Mouse (Mus musculus) T-helper 1 cell (primary cell): Measurements from ENCODE around the gene Atcay.
"Not testable (repeated sequence)": the region's sequence is repeated elsewhere in the genome, so short reads cannot be mapped to it uniquely, and the experiment has no call there.

Experiments
- in situ Hi-C: fragments of 300-600 bp; cut with MboI, MseI; formaldehyde crosslinking; loops from one replicate; pipeline ENCODE4 v1.15.1; 2025; ENCODE audit warnings: high pct_unique_total_duplicates

Gene Atcay

DNA sequence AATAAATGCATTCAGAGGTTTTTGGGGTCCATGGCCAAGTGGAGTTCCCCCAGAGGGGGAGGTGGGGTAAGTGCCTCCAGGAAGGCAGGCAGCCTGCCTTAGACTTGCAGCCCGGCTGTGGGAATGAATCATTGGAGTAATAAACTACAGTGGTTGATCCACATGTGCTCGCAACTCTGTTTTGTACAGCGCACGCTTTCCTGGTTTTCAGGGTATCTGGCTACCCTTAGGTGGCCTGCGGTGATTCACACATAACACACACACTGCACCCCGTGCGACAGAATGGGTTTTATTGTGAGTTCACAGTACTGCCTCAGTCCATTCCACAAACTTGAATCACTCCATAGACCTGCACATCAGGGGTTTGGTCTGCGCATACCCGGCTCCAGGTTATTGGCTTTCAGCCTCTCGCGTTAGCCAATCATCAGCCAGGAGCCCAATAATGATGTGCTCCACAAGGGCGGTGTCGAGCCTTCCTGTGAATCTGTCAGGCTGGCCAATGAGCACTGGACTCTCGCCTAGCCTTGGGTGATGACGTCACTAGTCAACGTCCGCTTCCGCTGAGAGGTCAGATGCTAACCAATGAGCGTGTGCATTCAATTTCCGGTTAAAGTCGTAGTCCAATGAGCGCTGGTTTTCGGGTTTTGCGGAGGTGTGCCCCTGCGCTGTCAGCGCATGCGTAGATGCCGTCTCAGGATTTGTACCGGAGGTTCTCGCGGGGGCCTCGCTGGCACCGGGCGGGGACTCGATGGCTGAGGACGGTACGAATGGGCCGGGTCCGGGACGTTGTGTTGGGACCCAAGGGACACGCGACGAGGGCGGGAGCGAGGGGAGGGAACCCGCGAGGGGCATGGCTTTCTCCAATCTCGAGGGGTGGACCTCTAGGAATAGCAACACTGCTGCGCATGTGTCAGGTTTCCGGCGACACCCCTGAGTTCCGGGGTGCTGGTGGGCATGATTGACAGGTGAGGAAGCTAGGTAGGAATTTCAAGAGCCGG is 48.0 kb downstream of the Atcay start, which contains the start of gene Dapk3:
Gene Dapk3 (plus strand): TSS at position 670 of the 998 bp plus-strand sequence.
- in situ Hi-C loops = no loop called here

DNA sequence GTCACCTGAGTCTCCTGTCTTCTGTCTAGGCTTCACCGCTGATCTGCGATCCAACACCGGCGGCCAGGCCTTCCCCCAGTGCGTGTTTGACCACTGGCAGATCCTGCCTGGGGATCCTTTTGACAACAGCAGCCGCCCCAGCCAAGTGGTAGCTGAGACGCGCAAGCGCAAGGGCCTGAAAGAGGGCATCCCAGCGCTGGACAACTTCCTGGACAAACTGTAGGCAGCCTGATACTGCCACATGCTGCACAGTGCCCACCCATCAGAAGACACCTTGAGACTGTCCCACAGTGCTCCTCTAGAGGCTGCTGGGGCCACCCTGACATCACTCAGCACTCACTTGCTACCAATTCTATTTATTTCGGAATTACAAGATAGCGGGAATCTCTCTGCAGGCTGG is 48.8 kb downstream of the Atcay start:
- in situ Hi-C loops = not testable (repeated sequence)

DNA sequence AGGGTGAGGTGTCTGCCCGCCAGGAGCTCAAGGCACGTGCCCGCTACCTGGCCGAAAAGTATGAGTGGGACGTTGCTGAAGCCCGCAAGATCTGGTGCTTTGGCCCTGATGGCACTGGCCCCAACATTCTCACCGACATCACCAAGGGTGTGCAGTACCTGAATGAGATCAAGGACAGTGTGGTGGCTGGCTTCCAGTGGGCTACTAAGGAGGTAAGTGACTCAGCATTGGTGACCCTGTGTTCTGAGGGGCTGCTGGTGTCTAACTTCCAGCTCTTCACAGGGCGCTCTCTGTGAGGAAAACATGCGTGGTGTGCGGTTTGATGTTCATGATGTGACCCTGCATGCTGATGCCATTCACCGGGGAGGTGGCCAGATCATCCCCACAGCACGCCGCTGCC is 49.7 kb downstream of the Atcay start:
- in situ Hi-C loops = no loop called here

DNA sequence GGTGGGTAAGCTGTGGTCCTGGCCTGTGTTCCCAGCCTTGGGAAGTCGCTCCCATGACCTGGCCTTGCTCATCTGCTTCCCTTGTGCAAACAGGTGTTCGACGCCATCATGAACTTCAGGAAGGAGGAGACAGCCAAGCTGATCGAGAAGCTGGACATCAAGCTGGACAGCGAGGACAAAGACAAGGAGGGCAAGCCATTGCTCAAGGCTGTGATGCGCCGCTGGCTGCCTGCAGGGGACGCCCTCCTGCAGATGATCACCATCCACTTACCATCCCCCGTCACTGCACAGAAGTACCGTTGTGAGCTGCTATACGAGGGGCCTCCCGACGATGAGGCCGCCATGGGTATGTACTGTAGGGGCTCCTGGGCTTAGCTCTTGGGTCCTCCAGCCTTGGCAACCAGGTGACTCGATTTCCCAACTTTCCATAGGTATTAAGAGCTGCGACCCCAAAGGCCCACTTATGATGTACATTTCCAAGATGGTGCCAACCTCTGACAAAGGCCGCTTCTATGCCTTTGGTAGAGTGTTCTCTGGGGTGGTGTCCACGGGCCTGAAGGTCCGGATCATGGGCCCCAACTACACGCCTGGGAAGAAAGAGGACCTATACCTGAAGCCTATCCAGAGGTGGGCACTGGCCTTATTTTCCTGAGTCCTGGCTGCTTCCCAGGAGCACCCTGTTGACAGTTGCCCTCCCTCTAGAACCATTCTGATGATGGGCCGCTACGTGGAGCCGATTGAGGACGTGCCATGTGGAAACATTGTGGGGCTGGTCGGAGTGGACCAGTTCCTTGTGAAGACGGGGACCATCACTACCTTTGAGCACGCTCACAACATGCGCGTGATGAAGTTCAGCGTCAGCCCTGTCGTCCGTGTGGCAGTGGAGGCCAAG is 50.9 kb downstream of the Atcay start:
- in situ Hi-C loops = no loop called here

DNA sequence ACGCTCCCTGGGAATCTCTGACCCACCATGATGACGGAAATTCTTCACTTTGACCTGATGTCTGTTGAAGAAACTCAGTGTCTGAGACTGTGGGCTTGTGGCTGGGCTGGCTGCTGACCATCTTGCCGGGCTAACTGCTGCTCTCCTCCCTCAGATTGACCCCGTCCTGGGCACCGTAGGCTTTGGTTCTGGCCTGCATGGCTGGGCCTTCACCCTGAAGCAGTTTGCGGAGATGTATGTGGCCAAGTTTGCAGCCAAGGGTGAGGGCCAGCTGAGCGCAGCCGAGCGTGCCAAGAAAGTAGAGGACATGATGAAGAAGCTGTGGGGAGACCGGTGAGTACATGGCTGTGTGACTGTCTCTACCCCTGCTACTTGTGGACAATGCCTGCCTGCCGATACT is 51.7 kb downstream of the Atcay start:
- in situ Hi-C loops = no loop called here

DNA sequence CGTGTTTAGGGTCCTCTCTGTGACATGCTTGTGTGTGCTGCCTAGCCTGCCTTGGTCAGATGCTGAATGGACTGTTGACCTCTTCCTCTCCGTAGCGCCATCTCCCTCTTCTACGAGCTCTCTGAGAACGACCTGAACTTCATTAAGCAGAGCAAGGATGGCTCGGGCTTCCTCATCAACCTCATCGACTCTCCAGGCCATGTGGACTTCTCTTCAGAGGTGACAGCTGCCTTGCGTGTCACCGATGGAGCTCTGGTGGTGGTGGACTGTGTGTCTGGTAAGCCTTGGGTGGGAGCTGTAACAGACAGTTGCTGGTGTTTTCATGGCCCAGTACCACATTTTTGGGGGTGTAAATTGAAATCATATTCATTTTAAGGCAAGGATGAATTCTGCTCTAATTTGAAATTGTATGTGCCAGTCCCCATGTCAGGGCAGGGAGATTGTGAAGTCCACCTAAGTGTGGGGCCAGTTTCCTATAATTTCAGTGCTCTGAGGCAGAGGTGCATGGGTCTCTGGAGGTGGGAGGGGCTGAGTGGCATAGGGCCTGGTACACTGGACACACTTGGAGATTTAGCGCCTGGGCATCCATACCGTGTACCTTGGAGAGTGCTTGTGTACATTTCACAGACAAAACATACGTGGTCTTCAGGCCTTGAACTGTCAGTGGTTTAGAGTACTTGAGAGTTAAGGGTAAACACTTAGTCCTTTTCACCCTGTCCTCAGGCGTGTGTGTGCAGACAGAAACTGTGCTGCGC is 52.5 kb downstream of the Atcay start:
- in situ Hi-C loops = no loop called here

DNA sequence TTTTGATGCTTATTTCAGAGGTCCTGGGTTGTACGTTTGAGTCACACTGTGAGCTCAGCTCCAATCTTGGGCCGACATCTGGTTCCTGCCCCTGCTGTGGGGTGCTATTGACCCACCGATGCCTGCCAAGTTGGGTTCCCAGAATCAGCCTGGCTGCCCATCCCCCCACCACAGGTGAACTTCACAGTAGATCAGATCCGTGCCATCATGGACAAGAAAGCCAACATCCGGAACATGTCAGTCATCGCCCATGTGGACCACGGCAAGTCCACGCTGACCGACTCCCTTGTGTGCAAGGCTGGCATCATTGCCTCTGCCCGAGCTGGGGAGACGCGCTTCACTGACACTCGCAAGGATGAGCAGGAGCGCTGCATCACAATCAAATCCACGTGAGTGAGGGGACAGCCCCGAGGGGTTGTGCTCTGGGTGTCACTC is 53.1 kb downstream of the Atcay start:
- in situ Hi-C loops = no loop called here

DNA sequence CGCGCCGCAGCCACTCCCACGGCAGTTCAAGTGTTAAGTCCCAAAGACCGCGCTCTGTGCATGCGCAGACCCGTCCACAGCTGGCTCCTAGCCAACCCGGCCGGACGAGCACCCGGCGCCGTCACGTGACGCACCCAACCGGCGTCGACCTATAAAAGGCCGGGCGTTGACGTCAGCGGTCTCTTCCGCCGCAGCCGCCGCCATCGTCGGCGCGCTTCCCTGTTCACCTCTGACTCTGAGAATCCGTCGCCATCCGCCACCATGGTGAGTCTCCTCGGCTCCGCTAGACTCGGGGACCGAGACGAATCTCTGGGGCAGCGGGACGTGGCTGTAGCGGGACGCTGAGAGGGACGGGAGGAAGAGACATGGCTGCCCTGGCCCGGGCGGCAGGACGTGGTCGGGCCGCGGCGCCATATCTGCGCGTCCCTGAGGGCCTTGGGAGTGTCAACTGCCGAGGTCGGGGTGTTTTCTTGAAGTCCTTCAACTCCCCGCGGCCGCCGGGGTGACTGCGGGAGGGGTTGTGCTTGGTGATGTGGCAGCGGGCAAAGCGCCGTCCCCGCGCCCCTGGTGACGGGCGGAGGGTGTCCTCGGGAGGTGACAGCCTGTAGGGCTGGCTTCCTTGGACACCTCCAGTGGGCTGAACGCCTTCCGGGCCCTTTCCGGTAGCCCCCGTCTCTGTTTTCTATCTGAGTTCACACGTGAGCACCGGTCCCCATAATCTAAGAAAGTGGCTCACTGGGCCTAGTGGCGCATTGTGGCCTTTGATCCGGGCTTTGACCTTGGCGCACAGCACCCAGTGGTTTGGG is 54.0 kb downstream of the Atcay start, which contains the start of gene Eef2:
Gene Eef2 (plus strand): TSS at position 166 of the 806 bp plus-strand sequence.
- in situ Hi-C loops = no loop called here

DNA sequence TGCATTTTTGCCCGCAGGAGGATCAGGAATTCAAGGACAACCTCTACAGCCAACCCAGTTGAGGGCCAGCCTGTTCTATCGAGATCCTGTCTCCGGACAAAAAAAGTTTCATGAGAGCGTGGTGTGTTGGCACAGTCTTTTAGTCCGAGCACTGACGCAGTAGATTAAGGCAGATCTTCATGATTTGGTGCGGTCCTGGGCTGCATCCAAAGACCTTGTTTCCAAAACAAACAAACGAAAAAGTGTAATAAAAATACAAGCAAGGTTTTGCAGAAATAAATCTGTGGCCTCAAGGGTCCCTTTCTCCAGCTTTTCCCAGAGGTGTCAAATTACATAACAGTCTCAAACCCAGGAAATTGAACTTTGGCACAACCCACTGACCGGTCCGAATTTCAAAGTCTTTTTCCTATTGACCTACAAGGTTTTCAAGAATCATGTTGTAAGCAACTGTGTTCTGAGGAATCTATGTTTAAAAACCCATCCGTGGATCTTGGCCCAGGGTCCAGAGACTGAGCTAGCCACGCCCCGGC is 54.6 kb downstream of the Atcay start:
- in situ Hi-C loops = no loop called here

DNA sequence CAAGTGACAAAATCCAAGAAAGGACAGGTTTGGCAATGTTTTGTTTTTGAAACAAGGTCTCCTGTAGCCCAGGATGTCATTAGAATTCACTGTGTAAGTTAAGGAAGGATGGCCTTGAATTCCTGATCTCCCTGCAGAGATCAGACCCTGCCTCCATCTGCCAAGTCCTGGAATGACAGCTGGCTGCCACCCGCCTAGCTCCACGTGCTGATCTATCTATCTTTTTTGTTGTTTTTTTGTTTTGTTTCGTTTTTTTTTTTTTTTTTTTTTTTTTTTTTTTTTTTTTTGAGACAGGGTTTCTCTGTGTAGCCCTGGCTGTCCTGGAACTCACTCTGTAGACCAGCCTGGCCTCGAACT is 55.3 kb downstream of the Atcay start:
- in situ Hi-C loops = not testable (repeated sequence)

DNA sequence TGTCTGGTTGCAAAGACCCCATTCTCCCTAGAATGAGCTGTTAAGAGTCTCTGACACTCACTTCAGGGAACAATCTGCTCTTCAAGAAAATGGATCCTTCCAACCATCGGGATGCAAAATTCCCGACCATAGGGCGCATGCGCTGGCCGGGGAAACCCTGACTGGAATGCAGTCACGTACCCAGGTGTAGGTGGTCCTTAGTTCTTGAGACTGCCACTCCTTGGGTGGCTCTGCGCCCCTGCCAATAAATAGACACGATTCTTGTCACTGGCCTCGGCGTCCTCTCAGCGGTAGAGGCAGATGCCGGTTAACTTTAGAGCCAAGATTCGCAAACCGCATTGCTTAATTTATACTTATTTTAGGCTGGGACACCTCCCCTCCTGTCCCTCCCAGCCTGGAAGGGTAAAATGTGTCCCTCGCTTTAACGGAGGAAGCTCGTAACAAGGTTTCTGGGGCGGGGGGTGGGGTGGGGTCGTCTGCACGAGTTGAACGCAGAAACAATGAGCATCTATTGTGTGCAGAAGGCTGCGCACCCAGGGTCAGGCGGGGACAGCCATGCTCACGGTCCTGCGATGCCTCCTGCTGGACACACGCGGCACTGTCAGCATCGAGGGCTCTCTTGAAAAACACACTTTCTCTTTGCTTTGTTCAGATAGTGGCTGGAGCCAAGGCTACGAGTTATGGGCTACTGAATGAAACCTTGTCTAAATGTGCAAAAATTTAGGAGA is 55.9 kb downstream of the Atcay start:
- in situ Hi-C loops = no loop called here

DNA sequence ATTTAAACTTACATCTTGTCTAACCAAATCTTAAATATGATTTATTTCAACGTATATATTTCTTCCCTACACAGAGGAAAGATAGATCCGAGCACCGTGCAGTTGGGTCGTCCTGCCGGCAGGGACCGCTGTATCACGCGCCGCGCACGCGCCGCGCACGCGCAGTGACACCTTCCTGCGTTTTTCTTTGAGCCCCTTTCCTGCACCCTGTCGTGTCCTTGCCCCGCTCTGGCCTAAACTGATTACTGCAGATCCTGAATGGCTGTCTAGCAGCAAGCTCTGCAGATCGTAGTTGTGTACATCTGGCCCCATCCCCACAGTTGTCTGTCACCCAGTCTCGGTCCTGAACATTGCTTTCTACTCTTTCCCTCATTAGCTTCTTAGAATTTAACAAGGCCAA is 57.5 kb downstream of the Atcay start:
- in situ Hi-C loops = no loop called here

DNA sequence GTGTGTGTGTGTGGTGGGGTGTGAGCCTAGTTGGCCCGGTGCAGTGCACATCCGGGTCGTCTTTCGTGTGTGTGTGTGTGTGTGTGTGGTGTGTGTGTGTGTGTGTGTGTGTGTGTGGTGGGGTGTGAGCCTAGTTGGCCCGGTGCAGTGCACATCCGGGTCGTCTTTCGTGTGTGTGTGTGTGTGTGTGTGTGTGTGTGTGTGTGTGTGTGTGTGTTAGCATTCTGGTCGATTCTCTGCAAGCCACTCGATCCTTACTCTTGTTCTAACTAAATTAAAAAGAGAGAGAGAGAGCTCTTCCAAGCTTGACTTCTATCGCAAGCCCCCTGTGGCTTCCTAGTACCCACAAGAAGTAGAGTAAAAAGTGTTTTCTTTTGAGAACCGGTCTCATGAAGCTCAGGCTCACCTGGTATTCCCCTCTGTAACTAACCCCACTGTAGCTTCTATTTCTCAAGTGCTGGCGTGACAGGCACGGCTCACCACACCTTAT is 61.2 kb downstream of the Atcay start:
- in situ Hi-C loops = not testable (repeated sequence)

DNA sequence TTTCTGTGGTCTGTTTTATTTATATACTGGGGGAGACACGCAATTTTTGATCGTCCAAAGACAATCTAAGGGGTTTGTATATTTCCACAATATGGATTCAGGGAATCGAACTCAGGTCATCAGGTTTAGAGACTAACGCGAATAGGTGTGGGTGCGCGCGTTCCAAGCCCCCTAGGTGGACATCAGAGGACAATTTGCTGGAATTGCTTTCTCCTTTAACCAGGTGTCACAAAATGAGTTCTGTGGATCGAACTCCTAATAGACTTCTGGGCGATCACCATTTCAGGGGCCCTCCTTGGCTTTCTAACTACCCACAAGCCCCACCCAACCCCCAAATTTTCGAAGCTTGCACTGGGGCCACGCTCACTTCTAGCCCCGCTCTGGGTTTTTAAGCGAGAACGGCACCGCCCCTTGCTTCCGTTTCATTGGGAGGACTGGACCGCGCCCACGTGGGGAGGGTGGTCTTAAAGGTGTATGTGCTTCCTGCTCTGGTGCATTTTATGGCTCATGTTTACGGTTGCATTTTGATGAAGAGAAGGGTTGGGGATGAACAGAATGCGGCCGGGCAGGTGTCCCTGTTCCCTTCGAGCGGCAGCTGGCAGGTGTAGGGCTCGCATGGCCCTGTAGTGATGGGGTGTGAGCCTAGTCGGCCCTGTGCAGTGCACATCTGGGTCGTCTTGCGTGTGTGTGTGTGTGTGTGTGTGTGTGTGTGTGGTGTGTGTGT is 62.0 kb downstream of the Atcay start:
- in situ Hi-C loops = no loop called here

DNA sequence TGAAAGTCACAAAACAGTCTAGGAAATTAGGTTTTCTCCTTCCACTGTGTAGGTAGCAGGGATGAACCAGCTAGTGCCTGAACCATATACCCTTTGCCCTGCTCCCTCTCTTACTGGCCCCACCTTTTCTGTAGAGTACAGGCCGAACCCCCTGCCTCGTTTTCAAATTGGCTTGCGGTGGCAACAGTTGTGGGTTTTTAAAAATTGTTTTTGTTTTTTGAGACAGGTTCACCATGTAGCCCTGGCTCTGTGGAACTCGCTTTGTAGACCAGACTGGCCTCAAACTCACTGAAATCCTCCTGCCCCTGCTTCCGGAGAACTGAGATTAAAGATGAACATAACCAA is 62.6 kb downstream of the Atcay start:
- in situ Hi-C loops = no loop called here

DNA sequence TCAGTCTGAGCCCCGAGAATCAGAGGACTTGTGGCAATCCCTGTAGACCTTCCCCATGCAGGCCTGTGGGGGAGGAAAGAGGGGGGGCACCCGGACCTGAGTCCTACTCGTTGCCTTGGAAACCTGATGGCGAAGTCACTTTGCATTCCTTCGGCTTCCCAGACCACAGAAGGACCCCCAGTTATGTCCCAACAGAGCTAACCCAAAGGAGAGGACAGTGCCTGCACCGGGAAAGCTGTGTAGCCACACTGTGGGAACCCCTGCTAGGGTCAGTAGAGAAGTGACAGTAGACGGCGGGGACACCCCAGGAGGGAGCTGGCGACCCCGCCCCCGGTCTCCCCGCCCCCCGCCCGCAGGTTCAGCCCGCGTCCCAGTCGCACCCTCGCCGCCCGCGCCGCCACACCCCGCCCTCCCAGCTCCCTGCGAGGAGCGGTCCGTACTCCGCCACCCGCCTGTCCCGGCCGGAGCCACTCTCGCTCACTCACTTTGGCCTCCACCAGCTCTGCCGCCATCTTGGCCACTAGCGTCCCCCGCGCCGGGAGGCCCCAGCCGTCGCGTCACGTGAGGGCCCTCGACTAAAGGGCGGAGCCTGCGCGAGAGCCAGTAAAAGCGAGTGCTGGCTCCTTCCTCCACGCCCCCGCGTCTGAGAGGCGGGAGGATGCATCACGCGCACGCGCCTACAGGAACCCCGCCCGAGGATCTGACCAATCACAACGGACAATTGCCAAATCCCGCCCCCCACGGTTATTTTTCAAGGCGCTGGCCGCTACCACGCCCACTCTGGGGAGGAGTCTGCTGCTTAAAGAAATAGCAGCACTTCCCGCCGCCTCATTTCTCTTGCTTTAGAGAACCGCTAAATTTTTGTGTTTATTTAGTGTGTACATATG is 63.2 kb downstream of the Atcay start, which contains the start of gene Pias4:
Gene Pias4 (minus strand): TSS at position 724 of the 887 bp plus-strand sequence.
- in situ Hi-C loops = no loop called here

DNA sequence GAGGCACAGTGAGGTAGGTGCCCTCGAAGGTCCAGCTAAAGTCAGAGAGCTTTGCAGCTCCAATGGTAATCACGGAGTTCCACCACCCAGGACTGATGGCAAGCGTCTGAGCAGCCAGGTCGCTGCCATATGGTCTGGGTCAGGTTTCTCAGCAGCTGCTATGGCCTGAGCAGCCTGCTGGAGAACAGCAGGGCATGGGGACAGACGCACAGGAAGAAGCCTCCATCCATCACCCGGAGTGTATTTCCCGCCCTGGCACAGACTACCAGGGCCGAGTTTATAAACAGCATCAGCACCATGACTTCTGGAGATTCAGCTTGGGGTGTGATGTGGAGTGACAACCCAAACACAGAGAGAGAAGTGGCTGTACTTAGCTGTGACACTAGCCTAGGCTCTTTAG is 65.5 kb downstream of the Atcay start:
- in situ Hi-C loops = no loop called here

DNA sequence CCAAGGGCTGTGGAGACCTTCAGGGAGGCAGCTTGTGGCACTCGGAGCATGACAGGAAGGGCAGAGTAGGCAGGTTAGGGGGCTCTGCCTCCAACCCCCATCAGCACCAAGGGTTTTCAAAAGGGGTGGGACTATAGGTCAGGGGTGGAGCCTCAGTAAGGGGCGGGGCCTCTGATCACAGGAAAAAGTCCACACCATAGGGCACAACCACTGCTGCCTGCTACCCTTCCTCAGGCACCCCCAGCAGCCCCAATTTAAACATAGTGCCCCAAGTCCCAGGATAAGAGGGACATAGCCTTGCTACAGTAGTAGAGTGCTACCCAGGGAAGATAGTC is 68.3 kb downstream of the Atcay start:
- in situ Hi-C loops = loop anchor here (5.0 kb wide), 1 partner anchor 75 kb away; no protein-coding TSS in a partner anchor
